Mouse (Mus musculus): ENCODE data around the gene Acot4.
"Not testable (repeated sequence)": the region's sequence is repeated elsewhere in the genome, so short reads cannot be mapped to it uniquely, and the experiment has no call there.

The Acot4 gene

DNA sequence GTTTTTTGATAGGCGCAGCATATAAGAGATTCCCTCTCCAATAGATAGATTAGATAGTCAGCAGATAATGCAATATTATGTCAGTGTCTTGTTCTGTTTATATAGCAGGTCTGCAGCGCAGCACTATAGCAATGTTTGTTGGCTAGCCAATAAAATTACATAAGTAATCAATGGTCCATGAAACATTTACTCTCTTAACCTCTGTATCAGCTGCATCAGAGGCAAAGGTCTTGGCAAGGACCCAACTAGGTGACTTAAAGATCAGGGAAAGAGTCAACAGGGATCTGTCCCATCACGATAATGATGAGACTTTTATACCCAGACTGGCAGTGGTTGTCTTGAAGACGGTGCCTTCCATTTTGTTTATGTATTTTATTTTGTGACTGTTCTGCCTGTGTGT lies 5.3 kb upstream of the Acot4 start:
- DNase-seq, result no peak

DNA sequence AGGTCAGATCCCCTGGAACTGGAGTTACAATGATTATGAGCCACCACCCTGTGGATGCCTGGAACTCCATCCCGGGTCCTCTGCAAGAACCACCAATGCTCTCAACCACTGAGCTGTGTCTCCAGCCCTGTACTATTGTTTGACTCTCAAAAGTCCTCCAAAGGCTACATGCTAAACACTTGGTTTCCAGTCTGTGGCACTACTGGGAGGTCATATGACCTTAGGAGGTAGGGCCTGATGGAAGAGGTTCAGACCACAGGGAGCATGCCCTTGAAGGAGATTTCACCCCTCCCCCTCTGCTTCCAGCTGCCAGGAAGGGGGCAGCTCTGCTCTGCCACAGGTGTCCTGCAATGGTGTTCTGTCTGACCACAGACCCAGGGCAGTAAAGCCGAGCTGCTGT lies 4.9 kb upstream of the Acot4 start:
- DNase-seq, result not testable (repeated sequence)

DNA sequence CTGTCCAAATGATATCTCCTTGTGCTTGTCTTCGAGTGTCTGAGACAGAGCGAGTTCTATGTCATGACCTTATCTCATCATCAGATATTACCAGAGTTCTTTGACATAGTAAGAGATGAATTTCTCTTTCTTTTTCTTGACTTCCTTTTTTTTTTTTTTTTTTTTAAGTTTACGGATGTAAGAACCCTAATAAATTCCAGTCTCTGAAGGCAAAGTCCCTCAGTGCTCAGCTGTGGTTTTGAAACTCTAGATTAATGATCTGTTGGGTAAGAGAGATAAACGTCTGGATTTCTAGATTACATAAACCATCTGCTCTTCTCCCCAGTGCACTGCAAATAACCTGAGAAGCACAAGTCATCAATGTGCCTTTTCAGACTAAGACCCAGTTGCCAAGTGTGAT lies 4.1 kb upstream of the Acot4 start:
- no peak for DNase-seq

DNA sequence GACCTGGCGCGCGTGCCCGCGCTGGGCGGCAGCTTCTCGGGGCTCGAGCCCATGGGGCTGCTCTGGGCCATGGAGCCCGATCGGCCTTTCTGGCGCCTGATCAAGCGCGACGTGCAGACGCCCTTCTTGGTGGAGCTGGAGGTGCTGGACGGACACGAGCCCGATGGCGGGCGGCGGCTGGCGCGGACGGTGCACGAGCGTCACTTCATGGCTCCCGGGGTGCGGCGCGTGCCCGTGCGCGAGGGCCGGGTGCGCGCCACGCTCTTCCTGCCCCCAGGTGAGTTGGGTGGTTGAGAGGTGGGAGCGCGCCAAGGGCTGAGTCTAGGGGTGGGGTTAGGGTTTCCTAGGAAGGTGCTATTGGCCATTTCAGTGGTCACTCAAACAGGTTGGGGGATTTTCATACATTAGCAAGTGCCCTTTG lies 522 bp downstream of the Acot4 start, which contains the start of gene Gm49366:
TSS of gene Gm49366 (plus strand) at position 245 of the 421 bp plus-strand sequence.
- peak; percentile 75 for DNase-seq

DNA sequence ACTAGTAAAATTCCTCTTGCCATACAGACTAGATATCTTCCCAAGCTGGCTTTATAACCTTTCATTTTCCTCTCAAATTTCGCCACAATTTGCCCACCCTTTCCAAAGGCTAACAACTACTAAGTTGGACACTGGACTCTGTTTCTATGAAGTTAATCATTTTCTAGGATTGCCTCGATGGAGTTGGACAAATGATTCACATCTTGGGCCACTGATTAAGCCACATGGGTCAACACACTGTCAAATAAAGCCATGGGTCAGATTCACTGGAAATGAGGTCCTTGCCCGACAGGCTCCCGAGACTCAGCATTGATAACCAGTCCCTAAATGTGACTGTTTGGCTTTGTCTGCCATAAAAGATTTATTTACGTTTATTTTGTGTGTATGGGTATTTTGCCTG lies 4.1 kb downstream of the Acot4 start:
- peak; percentile 70 for DNase-seq

DNA sequence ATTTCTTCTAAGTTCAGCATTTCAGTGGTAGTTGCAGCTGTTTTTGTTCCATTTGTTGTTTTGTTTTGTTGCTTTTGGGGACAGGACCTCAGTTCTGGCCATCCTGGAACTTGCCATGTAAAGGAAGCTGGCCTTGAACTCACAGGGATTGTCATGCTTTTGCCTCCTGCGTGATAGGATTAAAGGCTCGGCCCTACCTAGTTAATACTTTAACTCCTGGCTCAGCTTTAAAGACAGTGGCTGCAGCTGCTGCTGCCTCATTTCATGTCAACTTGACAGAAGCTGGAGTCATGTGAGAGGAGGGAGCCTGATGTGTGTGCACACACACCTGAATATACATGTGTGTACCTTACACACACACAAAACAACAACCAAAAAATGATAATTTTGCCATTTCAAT lies 5.9 kb downstream of the Acot4 start:
- DNase-seq, result peak; percentile 47

DNA sequence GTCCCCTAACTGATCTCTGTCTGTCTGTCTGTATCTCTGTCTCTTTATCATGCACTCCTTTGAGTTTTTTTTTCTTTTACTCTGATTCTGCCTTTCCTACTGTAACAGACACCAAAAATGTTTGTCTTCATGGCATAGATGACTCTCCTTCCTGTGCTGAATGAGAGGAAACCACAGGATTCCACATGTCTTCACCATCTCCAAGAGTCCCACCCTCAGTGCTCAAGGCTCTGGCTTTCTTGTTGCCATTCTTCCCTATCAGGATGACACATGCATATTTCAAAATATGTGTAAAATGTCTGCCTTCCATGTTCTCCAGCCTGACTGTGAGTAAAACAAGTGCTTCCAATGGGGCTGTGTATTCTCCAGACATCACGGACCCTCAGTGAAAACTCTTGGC lies 8.7 kb downstream of the Acot4 start:
- no peak for DNase-seq

DNA sequence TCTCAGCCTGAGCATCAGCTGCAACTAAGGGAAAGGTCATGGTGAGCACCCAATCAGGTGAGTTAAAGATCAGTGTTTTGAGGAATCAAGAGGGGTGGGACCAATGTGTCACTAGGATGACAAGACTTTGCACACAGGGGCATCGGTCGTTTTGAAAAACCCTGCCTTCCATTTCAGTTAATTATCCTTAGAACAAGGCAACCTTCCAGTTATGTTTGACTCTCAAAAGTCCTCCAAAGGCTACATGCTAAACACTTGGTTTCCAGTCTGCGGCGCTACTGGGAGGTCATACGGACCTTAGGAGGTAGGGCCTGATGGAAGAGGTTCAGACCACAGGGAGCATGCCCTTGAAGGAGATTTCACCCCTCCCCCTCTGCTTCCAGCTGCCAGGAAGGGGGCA lies 12.6 kb downstream of the Acot4 start:
- DNase-seq, result peak; percentile 53

DNA sequence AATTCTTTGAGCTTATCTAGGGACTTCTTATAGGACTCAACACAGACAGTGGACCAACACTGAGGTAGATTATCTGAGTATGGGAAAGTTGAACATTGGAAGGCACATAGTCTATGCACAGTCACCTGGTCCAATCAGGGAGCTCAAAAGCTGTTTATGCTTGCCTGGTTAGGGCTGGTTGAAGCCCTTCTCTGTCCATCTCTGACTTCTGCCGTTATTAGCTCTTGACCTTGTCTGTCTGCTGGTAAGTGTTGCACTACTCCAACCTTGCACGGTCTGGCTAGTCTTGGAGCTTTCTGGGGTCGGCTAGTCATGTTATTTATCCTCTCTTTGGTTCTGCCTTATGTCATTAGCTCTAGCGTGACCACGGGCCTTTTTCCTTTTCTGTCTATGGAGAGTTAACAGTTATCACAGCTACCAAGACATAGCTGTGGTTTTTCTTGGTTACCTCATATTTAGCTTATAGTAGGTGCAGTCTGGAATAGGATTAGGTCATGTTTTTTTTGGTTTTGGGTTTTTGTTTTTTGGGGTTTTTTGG lies 13.8 kb downstream of the Acot4 start, which contains the start of gene Acot3:
TSS of gene Acot3 (plus strand) at position 208 of the 538 bp plus-strand sequence.
- no peak for DNase-seq

DNA sequence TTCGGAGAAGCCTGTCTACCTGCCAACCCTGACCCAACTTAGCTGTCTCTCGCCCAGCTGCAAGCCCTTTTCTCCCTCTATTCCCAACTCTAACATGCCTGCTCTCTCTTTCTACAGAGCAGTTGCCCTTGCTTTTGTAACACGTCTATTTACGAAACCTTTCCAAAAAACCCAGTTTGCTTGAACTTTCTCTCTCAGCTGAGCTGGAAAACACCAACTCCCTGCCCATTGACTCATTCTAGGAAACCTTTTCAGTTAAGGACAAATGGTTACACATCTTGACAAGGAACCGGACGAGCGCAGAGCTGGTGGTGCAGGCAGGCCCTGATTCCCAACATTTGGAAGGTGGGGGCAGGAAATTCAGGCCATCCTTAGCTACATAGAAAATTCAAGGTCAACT lies 14.4 kb downstream of the Acot4 start:
- DNase-seq, result no peak

DNA sequence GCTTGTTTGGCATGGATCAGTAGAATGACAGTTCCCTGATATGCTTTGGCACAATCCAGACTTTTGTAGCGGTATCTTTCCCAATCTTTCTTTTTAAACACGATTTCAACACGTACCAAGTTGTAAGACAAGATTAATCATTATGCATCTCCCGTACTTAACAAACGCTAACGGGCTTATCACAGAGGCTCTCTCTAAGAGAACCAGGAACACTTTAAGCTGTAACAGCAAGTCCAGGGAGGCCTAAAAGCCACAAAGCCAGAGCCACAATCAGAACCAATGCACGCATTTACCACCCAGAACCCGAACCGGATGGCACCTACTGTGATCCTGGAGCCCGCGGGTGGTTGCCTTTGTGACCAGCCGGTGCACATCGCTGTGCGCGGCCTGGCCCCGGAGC lies 15.0 kb downstream of the Acot4 start:
- no peak for DNase-seq

DNA sequence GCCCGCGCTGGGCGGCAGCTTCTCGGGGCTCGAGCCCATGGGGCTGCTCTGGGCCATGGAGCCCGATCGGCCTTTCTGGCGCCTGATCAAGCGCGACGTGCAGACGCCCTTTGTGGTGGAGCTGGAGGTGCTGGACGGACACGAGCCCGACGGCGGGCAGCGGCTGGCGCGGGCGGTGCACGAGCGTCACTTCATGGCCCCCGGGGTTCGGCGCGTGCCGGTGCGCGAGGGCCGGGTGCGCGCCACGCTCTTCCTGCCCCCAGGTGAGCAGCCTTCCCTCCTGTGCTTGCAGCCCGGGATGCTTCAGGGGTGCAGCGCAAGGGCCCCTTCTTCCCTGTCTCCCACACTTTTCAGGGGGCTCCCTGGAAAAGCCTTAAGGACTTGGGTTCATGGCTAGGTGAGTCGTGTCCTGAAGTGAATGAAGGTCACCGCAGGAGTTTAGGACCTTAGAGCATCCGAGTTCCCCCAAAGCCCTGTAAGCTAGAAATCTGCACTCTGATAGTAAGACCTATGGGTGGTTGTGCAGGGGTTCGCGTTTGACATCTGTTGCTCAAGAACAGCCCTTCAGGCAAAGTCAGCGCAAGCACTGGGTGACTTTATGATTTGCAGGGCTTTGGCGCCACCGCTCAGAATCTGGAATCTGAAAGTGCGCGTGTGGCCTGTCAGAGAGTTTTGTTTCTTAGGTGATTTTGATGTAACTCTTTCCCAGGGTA lies 15.7 kb downstream of the Acot4 start:
- DNase-seq, result peak; percentile 67

DNA sequence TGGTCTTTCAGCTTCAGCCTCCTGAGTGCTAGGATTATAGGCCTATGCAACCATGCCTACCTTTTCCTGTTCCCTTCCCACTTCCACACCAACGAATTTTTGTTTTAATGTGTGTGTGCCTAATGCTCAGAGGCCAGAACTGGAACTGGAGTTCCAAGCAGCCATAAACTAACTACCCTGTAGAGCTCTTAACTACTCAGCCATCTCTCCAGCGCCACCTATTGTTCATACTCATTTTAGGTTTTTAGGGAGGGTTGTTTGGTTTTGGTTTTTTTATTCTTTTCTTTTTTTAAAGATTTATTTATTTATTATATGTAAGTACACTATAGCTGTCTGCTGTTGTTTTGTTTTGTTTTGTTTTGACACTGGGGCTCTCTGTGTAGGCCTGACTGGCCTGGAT lies 22.8 kb downstream of the Acot4 start:
- peak; percentile 51 for DNase-seq

DNA sequence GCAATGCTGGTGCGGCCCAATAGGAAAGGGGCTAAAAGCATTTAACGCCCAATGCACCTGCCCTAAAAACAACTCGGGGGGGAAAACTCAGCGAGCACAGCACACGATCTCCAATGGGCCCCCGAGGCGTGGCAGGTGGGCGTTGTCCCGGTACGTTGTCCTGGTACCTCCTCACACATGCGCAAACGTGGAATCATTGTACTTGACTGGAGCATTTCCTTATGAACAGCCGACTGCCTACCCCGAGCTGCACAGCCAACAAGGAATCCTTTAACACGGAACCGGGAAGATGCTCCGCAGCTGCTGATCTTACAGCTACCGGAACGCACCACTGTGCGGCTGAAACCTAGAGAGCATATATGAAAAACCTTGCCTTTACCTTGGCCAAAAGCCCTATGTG lies 24.2 kb downstream of the Acot4 start:
- no peak for DNase-seq

DNA sequence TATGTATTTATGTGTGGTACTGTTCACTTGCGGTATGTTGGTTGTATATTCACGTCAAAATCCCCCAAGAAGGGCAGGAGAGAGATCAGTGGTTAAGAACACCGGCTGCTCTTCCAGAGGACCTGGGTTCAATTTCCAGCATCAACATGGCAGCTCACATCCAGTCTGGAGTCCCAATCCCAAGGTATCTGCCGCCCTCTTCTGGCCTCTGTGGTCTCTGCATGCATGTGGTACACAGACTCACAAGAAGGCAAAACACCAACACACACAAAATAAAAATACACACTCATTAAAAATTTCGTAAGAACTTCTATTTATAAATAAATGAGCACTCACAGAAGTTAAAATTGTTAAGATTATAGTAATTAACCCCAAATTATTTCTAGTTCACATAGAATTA lies 25.0 kb downstream of the Acot4 start:
- no peak for DNase-seq

DNA sequence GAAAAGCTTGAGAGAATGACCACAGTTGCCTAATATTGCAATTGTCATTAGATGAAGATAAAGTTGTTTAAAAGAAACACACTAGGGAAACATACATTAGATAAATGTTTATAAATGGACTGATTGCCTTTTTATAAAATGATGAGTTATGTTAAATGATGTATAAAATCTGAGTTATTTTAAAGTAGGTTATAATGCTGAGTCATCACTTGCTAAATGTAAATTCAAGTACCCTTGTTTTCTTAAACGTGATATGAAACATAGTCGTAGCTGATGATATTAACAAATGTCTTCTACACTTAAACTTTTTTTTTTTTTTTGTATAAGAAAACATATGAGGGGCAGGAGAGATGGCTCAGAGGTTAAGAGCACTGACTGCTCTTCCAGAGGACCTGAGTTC lies 25.7 kb downstream of the Acot4 start:
- DNase-seq, result no peak

DNA sequence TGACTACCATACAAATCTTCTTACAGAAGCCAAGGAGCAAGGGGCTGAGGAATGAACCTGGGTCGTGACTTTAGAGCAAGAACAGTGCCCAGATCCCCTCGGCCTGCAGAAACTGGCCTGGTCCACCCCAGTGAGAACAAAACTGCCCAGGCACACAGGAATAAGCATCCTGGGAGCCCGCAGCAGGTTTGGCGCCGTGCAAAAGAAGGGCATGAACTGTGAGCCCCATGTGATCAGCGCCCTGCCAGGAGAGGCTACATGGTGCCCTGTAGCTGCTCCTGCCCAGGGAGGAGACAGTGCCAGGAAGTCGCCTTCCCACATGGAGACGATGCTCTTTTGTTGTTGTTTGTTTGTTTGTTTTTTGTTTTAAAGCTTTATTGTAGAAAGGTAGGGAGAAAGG lies 26.4 kb downstream of the Acot4 start:
- no peak for DNase-seq

DNA sequence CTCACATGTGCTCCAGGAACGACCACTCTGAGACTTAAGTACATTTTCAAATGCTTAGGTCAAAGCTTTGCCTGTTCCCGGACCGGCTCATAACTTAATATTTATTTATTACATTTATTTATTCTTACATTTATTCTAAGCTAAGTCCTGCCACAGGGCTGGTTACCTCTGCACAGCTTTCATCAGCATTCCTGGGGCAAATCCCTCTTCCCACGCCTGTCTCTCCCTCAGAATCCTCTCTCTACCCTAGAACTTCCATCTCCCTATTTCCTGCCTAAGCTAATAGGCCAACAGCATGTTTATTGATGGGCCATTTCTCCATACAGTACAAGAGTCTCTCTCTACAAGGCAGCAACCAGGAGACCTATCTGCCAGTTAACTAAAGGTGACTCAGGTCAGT lies 29.6 kb downstream of the Acot4 start:
- no peak for DNase-seq

DNA sequence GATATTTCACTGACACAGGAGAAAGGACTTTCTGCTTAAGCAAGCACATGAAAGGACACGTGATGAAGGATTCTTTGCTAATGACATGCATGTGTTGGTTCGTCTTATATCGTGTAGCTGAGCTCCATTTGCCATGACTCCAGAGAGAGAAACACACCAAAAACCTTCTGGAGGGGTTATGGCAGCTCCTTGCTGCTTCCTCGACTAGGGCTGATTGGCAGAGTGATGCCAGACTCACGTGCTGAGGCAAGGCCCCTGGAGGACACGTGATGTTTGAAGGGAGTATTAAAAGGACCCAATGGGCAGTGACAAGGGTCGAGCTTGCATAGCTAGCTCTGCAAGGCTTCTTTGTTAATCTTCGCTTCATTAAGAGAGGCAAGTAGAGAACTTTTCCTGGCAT lies 30.1 kb downstream of the Acot4 start:
- DNase-seq, result no peak

DNA sequence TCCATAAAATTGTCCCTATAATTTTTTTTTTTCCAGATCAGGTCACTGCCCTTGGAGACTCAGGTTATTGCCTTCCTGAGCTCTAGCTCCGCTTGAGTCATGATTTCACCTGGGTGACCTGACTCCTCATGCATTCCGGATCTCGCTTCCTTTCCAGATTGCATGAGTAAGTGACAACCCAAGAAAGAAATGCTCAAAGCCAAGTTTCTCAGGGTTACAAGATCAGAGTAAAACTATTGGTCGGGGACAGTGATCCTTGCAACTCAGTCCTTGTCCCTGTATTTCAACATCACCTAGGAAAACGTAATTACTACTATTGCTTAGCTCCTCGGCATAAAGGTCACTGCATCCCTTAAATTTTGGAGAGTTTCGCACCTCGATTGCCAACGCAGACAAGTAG lies 30.8 kb downstream of the Acot4 start, which contains the start of gene Acot5:
TSS of gene Acot5 (plus strand) at position 340 of the 400 bp plus-strand sequence.
- DNase-seq, result no peak

DNA sequence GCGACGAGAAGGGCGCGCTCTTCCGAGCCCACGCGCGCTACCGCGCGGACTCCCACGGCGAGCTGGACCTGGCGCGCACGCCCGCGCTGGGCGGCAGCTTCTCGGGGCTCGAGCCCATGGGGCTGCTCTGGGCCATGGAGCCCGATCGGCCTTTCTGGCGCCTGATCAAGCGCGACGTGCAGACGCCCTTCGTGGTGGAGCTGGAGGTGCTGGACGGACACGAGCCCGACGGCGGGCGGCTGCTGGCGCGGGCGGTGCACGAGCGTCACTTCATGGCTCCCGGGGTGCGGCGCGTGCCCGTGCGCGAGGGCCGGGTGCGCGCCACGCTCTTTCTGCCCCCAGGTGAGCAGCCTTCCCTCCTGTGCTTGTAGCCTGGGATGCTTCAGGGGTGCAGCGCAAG lies 31.4 kb downstream of the Acot4 start:
- peak; percentile 59 for DNase-seq

DNA sequence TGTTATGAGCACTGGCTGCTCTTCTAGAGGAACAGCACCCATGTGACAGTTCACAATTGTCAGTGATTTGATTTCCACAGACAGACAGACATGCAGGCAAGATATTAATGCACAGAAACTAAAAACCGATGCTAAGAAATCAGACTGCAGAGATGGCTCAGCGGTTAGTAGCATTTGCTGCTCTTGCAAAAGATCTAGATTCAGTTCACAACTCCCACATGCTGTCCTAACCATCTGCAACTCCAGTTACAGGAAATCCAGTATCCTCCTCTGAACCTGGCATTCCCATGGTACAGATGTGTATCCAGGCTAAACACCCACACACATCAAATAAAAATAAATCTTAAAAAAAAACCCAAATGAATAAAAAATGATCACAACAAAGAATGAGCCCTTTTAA lies 33.5 kb downstream of the Acot4 start:
- DNase-seq, result no peak

DNA sequence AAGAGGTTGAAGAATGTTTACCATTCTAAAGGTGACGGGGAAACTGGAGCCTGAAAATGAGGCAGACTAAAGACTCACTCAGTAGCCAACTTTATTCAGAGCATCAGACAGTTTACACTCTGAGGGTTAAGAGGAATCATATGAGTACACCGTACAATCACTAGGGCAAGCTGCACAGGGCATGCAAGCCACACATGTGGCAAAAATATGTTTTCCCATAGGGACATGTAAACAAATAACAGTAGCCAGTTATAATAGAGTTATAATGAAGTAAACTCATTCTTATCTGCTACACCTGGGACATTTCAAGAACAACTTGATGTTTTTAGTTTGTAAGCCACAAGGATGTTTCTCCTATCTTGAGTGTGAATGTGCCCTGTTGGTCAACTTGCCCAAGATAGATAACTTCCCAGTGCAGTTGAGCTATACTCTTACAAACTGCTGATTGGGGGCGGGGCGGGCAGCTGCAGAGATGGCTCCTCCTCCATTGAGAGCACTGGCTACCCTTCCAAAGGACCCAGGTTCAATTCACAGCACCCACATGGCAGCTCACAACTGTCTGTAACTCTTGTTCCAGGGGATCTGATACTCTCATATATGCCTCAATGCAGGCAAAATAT lies 39.3 kb downstream of the Acot4 start:
- no peak for DNase-seq

DNA sequence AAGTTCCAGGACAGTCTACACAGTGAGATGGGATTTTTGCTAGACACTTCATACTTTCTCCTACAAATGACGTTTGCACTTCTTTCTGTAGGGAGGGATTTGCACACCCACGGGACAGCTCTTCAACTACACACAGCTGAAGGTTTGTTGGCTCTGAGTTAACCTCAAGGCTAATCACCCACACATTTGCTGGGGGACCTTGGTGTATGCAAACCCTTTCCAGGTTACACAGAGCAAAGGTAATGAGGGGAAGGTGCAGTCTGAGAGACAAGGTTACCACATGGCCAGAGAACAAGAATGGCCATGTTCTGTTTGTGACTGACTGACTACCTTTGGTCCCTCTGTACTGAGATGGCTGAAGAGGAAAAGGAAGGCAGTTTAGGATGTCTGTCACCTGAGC lies 45.7 kb downstream of the Acot4 start:
- DNase-seq, result no peak
